Mouse (Mus musculus) lung, postnatal 0 days (tissue): ENCODE data around the gene Acoxl. TPM values are rescaled to one million over a fixed set of nuclear protein-coding genes. Genes with fewer than 3 reads are reported as not detected.

Source experiments
- ATAC-seq: fragments of 200-750 bp; cut with Nextera tagmentation; 2 replicates; pipeline ENCODE4 v1.8.0; 2017; ENCODE audit warnings: moderate library complexity
- DNase-seq: peaks from one replicate; pipeline ENCODE4 v3.0.0-alpha.2; 2016; ENCODE audit warnings: low spot score
- H3K27ac ChIP-seq: fragments of 300-500 bp; sonication (generic); 2 replicates; pipeline ENCODE4 v1.5.1; 2014; ENCODE audit warnings: antibody characterized with exemption, mild to moderate bottlenecking, low read length, mixed read lengths
- H3K27me3 ChIP-seq: fragments of 300-500 bp; sonication (generic); replicated peaks from 2 replicates; pipeline ENCODE4 v1.6.1; 2014; ENCODE audit warnings: low read length, mixed read lengths; ENCODE audit not compliant: insufficient read depth
- H3K36me3 ChIP-seq: fragments of 300-500 bp; sonication (generic); 2 replicates; pipeline ENCODE4 v1.6.1; 2014; ENCODE audit warnings: low read length, mixed read lengths; ENCODE audit not compliant: insufficient read depth
- H3K4me1 ChIP-seq: fragments of 300-500 bp; sonication (generic); 2 replicates; pipeline ENCODE4 v1.6.1; 2014; ENCODE audit warnings: antibody characterized with exemption, low read depth, low read length, mixed read lengths; ENCODE audit not compliant: insufficient read depth
- H3K4me2 ChIP-seq: fragments of 300-500 bp; sonication (generic); replicated peaks from 2 replicates; pipeline ENCODE4 v1.6.1; 2014; ENCODE audit warnings: low read depth, mild to moderate bottlenecking, low read length, moderate library complexity, mixed read lengths
- H3K4me3 ChIP-seq: fragments of 300-500 bp; sonication (generic); 2 replicates; pipeline ENCODE4 v1.5.1; 2014; ENCODE audit warnings: low read depth, low read length
- H3K9ac ChIP-seq: fragments of 300-500 bp; sonication (generic); replicated peaks from 2 replicates; pipeline ENCODE4 v1.6.1; 2014; ENCODE audit warnings: low read depth, mild to moderate bottlenecking
- H3K9me3 ChIP-seq: fragments of 300-500 bp; sonication (generic); 2 replicates; pipeline ENCODE4 v1.6.1; 2016; ENCODE audit warnings: low read length, mixed read lengths
- CTCF ChIP-seq: IDR thresholded peaks from 2 replicates; pipeline ENCODE4 v1.5.1; 2016; ENCODE audit warnings: antibody characterized with exemption, mild to moderate bottlenecking
- EP300 ChIP-seq: IDR thresholded peaks from 2 replicates; pipeline ENCODE4 v1.6.1; 2016; ENCODE audit warnings: antibody characterized with exemption, mild to moderate bottlenecking, control low read depth
- whole genome bisulfite sequencing: fragments of 180-500 bp; shearing (Covaris S2); extraction: QIAGEN DNeasy Blood & Tissue Kit; methylation state at CpG from one replicate; pipeline ENCODE4 v1.1.7; 2014; 5-methylcytosine and 5-hydroxymethylcytosine counted together
- polyA plus RNA-seq: library from polyadenylated mRNA; unstranded; fragments of >200 nt; fragmentation: Nextera tagmentation; extraction: Ambion mirVana; gene quantifications from 2 replicates; pipeline ENCODE4 v1.2.1, GENCODE M21; 2015

Acoxl gene
- polyA plus RNA-seq, 1 experiment from 2014 or later, result 17.0 TPM

DNA sequence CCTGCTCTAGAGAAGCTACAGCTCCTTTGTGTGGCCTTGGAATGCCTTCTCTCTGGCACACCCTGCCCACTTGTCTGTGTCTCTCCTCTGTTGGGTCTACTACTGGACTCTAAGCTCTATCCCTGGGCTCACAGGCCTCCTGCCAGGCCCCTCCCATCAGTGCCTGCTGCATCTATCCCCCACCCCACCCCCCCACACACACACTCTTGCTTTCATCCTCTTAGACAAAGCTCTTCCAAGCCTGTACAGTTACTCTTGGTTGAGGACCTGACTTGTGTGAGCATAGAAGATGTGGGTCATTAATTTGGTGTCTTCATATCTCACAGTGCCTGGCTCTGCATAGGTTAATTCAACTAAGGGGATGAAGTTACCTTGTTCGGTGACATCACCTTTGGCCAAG is 137.6 kb downstream of the Acoxl start:
- DNase-seq (no peak), ATAC-seq (no peak)
- WGBS, result 86% methylated on average over 1 of the region's 1 CpGs
- Histone ChIP-seq H3K27me3 (no peaks in the 10 kb centered on the region), H3K9ac (no peak overlapping the region), H3K9me3 (no peaks in the 10 kb centered on the region), H3K4me1 (no peaks in the 10 kb centered on the region), H3K27ac (no peak overlapping the region), H3K4me2 (no peak overlapping the region), H3K4me3 (no peak overlapping the region), H3K36me3 (no peaks in the 10 kb centered on the region)
- TF ChIP-seq CTCF (no peak), EP300 (no peak)

GRCm38 (mm10) chr2:127978601-127979230 is 140.0 kb downstream of the Acoxl start:
- DNase-seq, result peak; percentile 8
- no peaks in the 10 kb centered on the region for H3K9me3 ChIP-seq
- ATAC-seq, result no peak; the same call in 1 of the 2 replicates

DNA sequence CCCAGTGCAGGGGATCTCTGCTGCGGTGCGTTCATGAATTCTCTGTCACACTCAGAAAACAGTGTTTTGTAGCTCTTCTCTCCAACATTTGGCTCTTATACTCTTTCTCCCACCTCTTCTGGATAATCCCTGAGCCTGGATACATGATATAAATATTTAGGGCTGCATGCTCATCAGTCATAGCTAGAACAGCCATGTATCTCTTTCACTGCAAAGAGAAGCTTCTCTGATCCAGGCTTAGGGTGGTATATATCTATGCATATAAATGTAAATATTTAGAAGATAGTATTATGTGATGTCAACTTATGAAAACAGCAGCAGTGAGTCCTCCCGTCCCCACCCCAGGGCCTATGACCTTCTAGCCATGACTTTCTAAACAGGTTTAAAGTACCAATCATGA is 143.9 kb downstream of the Acoxl start:
- H3K36me3 ChIP-seq, result no peaks in the 10 kb centered on the region
- H3K4me1 ChIP-seq, result no peaks in the 10 kb centered on the region
- H3K4me2 ChIP-seq, result no peak overlapping the region
- DNase-seq (no peak), ATAC-seq (no peak)
- TF ChIP-seq EP300 (no peak), CTCF (no peak)
- H3K27ac ChIP-seq, result no peak overlapping the region
- H3K9me3 ChIP-seq, result no peaks in the 10 kb centered on the region
- H3K27me3 ChIP-seq, result no peaks in the 10 kb centered on the region
- WGBS, result 50% methylated on average over 3 of the region's 3 CpGs
- no peak overlapping the region for H3K9ac ChIP-seq
- H3K4me3 ChIP-seq, result no peak overlapping the region

More at GRCm38 (mm10) chr2:127978601-127979230, 140.0 kb downstream of the Acoxl start:
- WGBS, result 83% methylated on average over 7 of the region's 7 CpGs
- Histone ChIP-seq H3K9ac (no peak overlapping the region), H3K27me3 (no peaks in the 10 kb centered on the region), H3K4me1 (no peaks in the 10 kb centered on the region), H3K36me3 (no peaks in the 10 kb centered on the region), H3K4me3 (no peak overlapping the region), H3K4me2 (no peak overlapping the region), H3K27ac (no peak overlapping the region)
- TF ChIP-seq CTCF, result no peak
- no peak; the same call in 1 of the 2 replicates for TF ChIP-seq EP300

GRCm38 (mm10) chr2:127983301-127983700 is 144.6 kb downstream of the Acoxl start:
- no peak for DNase-seq
- no peak for ATAC-seq
- 53% methylated on average over 4 of the region's 4 CpGs for WGBS

DNA sequence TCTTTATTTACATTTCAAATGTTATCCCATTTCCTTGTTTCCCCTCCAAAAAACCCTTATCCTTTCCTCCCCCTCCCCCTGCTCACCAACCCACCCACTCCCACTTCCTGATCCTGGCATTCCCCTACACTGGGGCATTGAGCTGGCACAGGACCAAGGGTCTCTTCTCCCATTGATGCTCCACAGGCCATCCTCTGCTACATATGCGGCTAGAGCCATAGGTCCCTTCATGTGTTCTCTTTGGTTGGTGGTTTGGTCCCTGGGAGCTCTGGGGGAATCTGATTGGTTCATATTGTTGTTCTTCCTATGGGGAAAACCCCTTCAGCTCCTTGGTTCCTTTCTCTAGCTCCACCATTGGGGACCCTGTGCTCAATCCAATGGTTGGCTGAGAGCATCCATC is 145.3 kb downstream of the Acoxl start:
- ATAC-seq (no peak), DNase-seq (no peak)
- Histone ChIP-seq H3K36me3 (no peaks in the 10 kb centered on the region), H3K4me3 (no peak overlapping the region), H3K9me3 (no peaks in the 10 kb centered on the region), H3K27me3 (no peaks in the 10 kb centered on the region), H3K9ac (no peak overlapping the region), H3K4me1 (no peaks in the 10 kb centered on the region), H3K27ac (no peak overlapping the region), H3K4me2 (no peak overlapping the region)
- 95% methylated on average over 1 of the region's 1 CpGs for WGBS
- TF ChIP-seq EP300, result no peak
- TF ChIP-seq CTCF, result no peak

More at GRCm38 (mm10) chr2:127983301-127983700, 144.6 kb downstream of the Acoxl start:
- TF ChIP-seq CTCF (no peak), EP300 (no peak)
- Histone ChIP-seq H3K27ac (no peak overlapping the region), H3K4me1 (no peaks in the 10 kb centered on the region), H3K9me3 (no peaks in the 10 kb centered on the region), H3K9ac (no peak overlapping the region), H3K27me3 (no peaks in the 10 kb centered on the region), H3K4me3 (no peak overlapping the region), H3K4me2 (no peak overlapping the region), H3K36me3 (no peaks in the 10 kb centered on the region)

DNA sequence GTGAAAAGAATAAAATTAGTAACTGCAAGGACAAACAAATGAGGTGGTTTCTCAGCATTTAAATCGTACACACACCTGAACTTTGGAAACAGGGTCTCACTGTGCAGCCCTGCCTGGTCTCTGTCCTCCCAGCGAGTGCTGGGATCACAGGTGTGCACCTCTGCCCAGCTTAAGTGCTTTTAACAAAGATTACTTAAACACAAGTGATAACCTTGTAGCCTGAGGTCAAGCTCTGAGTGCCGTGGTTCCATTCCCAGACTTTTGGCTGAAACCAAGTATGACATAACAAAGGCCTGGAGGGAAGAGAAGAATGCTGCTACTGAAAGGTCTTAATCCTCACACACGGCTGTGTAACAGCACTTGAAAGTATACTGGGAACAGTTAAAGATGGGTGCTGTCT is 149.0 kb downstream of the Acoxl start:
- no peaks in the 10 kb centered on the region for H3K9me3 ChIP-seq
- ATAC-seq, result no peak
- no peak overlapping the region for H3K4me2 ChIP-seq
- H3K27ac ChIP-seq, result no peak overlapping the region
- 18% methylated on average over 4 of the region's 4 CpGs for WGBS
- no peaks in the 10 kb centered on the region for H3K27me3 ChIP-seq
- no peak overlapping the region for H3K9ac ChIP-seq
- H3K36me3 ChIP-seq, result no peaks in the 10 kb centered on the region
- TF ChIP-seq EP300 (no peak), CTCF (no peak)
- H3K4me3 ChIP-seq, result no peak overlapping the region
- no peaks in the 10 kb centered on the region for H3K4me1 ChIP-seq
- no peak for DNase-seq
